Mouse (Mus musculus) lung, adult 2 months (tissue): ENCODE results near the gene Olfr106-ps. TPM values are rescaled to one million over a fixed set of nuclear protein-coding genes. Genes with fewer than 3 reads are reported as not detected.

Experiments used
- DNase-seq: peaks from one replicate; pipeline ENCODE4 v3.0.0; 2022
- H3K4me1 ChIP-seq: fragments of 200-500 bp; 2 replicates; pipeline ENCODE4 v1.6.1; 2011; ENCODE audit warnings: low read length; ENCODE audit not compliant: control insufficient read depth, insufficient read depth
- H3K4me3 ChIP-seq: fragments of 200-500 bp; replicated peaks from 2 replicates; pipeline ENCODE3; 2011; ENCODE audit warnings: low read depth, mild to moderate bottlenecking, control low read depth, low read length; ENCODE audit errors: extremely low read depth
- CTCF ChIP-seq: fragments of 200-500 bp; IDR thresholded peaks from 2 replicates; pipeline ENCODE4 v1.5.1; 2011; ENCODE audit warnings: mild to moderate bottlenecking, low read length, control low read depth; ENCODE audit not compliant: insufficient read depth
- POLR2A ChIP-seq: fragments of 200-500 bp; IDR thresholded peaks from 2 replicates; pipeline ENCODE4 v1.6.1; 2011; ENCODE audit warnings: low read depth, mild to moderate bottlenecking, control low read depth, low read length, borderline replicate concordance; ENCODE audit errors: extremely low read depth
- WGBS: fragments of 180-500 bp; shearing (Covaris S2); methylation state at CpG from one replicate; pipeline ENCODE4 v1.1.7; 2018; 5-methylcytosine and 5-hydroxymethylcytosine counted together
- polyA plus RNA-seq: library from polyadenylated mRNA; depleted of rRNA; stranded (reverse); fragments of >200 nt; gene quantifications from 2 replicates; pipeline ENCODE4 v1.2.3, GENCODE M21; 2012; rRNA removed

The Olfr106-ps gene
- polyA plus RNA-seq = not detected in 2 replicates

DNA sequence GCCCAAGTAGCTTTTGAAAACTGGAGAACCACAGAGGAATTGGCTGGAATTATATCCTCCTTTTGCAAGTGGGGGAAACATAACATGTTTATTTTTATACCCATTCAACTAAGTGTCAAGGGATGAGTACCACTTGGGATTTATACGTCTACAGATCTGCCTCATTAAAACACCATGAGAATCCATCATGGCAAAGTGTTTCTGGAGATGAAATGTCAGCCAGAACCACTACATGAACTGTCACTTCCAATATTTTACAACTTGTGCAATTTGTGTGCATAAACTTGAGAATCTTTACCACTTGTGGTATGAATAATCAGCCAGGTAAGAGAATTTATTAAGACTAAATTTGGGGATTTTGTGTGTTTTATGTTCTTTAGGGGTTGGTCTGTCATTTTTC lies at the start of gene Olfr106-ps:
TSS of gene Olfr106-ps (plus strand) at position 301 of the 400 bp plus-strand sequence.
- TF ChIP-seq CTCF (no peak), POLR2A (no peak)
- H3K4me3 ChIP-seq = no peak within 1 kb of the TSS
- DNase-seq = no peak
- 33% methylated on average over 1 of the region's 1 CpGs for WGBS
- H3K4me1 ChIP-seq = no peaks in the 10 kb centered on the region

DNA sequence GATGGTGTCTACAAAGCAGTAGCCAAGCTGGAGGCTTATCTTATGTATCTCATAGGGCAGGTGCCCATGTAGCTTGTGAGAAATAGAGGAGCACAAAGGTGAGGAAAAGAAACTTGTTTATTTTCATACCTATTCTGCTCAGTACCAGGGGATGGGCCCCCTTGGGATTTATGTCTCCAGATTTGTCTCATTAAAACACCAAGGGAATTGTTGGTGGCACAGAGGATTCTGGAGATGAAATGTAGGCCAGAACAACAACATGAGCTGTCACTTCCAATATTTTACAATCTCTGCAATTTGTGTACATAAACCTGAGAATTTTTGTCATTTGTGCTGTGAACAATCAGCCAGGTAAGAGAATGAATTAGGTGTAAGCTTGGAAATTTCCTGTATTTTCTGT lies 30.9 kb upstream of the Olfr106-ps start, which contains the start of gene Olfr104-ps:
TSS of gene Olfr104-ps (plus strand) at position 301 of the 400 bp plus-strand sequence.
- TF ChIP-seq POLR2A (no peak), CTCF (no peak)
- DNase-seq = no peak
- H3K4me3 ChIP-seq = no peak within 1 kb of the TSS
- H3K4me1 ChIP-seq = no peaks in the 10 kb centered on the region

DNA sequence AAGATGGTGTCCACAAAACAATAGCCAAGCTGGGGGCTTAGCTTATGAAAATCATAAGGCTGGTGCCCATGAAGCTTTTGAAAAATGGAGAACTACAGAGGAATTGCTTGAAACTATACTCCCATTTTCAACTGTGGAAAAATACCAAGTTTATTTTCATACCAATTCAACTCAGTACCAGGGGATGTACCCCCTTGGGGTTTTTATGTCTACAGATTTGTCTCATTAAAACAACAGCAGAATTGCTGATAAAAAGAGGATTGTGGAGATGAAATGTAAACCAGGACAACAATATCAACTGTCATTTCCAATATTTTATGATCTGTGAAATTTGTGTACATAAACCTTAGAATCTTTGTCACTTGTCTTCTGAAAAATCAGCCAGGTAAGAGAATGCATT lies 11.5 kb upstream of the Olfr106-ps start, which contains the start of gene Olfr105-ps:
TSS of gene Olfr105-ps (plus strand) at position 301 of the 400 bp plus-strand sequence.
- H3K4me1 ChIP-seq = no peaks in the 10 kb centered on the region
- DNase-seq = no peak
- H3K4me3 ChIP-seq = no peak within 1 kb of the TSS
- TF ChIP-seq POLR2A = no peak
- TF ChIP-seq CTCF = no peak

DNA sequence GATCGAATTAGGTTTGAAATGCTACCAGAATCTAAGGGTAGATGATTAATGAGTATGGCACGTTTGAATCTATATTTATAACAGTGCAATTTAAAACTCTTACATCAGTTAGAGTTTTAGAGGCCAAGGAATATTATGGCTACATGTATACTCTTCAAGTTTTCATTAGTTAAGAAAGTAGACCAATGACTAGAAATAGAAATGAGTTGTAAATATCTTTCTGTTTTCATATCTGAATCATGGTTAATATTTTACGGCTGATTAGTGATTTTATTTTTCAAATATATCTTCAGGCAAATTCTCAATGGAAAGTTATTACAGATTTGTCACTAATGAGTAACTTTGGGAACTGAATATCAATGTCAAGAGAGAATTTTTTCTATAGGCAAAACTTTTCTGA lies 8.7 kb downstream of the Olfr106-ps start, which contains the start of gene Olfr107:
TSS of gene Olfr107 (plus strand) at position 301 of the 400 bp plus-strand sequence.
- TF ChIP-seq POLR2A = no peak
- no peak for TF ChIP-seq CTCF
- no peaks in the 10 kb centered on the region for H3K4me1 ChIP-seq
- H3K4me3 ChIP-seq = no peak within 1 kb of the TSS
- no peak for DNase-seq
- 66% methylated on average over 3 of the region's 3 CpGs for WGBS

DNA sequence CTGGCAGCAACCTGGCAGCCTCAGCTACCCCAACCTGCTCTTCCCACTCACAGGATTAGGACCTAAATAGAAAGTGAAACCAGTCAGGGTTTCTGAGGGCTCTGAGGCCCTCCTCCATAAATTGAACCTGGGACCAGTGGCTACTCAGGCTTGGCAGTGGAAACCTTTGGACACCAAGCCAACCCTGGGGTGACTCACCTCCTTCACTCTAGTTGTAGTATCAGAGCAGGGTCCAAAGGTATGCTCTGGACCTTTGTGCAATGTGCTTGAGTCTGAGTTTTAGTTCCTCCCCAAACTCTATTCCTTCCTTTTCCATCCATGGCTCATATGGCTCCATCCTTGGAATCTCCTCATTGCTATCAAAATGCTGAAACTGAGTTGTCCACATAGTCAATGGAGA lies 23.2 kb downstream of the Olfr106-ps start:
- DNase-seq = no peak
- no peak overlapping the region for H3K4me3 ChIP-seq
- no peaks in the 10 kb centered on the region for H3K4me1 ChIP-seq
- no peak for TF ChIP-seq POLR2A
- TF ChIP-seq CTCF = no peak

DNA sequence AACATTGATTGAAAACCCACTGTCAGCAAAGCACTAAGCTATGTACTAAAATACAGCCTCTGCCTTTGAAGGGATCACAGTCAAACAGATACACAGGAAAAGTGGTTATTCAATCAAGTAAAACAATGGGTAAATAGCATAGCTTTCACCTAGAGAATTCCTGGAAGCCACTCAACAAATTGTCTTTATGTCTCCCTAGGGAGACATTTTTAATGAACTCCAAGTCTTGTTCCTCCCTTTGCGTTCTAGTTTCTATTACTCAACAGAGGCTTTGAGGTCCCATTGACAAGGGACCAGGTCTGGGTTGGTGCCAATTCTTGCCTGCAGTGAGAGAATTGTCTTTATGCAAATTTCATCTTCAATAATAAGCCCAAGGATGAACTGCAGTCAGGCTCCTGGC lies 55.0 kb downstream of the Olfr106-ps start, which contains the start of gene Olfr108:
TSS of gene Olfr108 (plus strand) at position 301 of the 400 bp plus-strand sequence.
- TF ChIP-seq CTCF (no peak), POLR2A (no peak)
- WGBS = 90% methylated on average over 1 of the region's 1 CpGs
- no peak within 1 kb of the TSS for H3K4me3 ChIP-seq
- H3K4me1 ChIP-seq = no peaks in the 10 kb centered on the region
- DNase-seq = no peak

Other genes starting within 250 kb of the Olfr106-ps start
- gene Olfr93, start 228.9 kb upstream of the Olfr106-ps start, polyA plus RNA-seq = not detected in 2 replicates
- gene Ubd, start 196.5 kb upstream of the Olfr106-ps start, polyA plus RNA-seq = not detected in 2 replicates
- gene Olfr94, start 189.4 kb upstream of the Olfr106-ps start, polyA plus RNA-seq = not detected in 2 replicates
- not detected in 2 replicates for gene Olfr95, start 177.3 kb upstream of the Olfr106-ps start, polyA plus RNA-seq
- gene Olfr96, start 170.2 kb upstream of the Olfr106-ps start, polyA plus RNA-seq = not detected in 2 replicates
- not detected in 2 replicates for gene Olfr97, start 153.1 kb upstream of the Olfr106-ps start, polyA plus RNA-seq
- not detected in 2 replicates for gene Olfr98, start 126.6 kb upstream of the Olfr106-ps start, polyA plus RNA-seq
- gene H2-M3, start 120.2 kb upstream of the Olfr106-ps start, polyA plus RNA-seq = 14.5 and 14.6 TPM in 2 replicates
- not detected in 2 replicates for gene Olfr99, start 106.9 kb upstream of the Olfr106-ps start, polyA plus RNA-seq
- not detected in 2 replicates for gene Olfr101, start 86.1 kb upstream of the Olfr106-ps start, polyA plus RNA-seq
- gene Olfr102, start 73.3 kb upstream of the Olfr106-ps start, polyA plus RNA-seq = not detected in 2 replicates
- not detected in 2 replicates for gene Olfr103, start 50.7 kb upstream of the Olfr106-ps start, polyA plus RNA-seq
- gene Olfr104-ps, start 30.8 kb upstream of the Olfr106-ps start, polyA plus RNA-seq = not detected in 2 replicates
- gene Olfr105-ps, start 11.4 kb upstream of the Olfr106-ps start, polyA plus RNA-seq = not detected in 2 replicates
- gene Olfr107, start 8.8 kb downstream of the Olfr106-ps start, polyA plus RNA-seq = not detected in 2 replicates
- not detected in 2 replicates for gene Olfr108, start 55.1 kb downstream of the Olfr106-ps start, polyA plus RNA-seq
- gene Olfr109, start 68.5 kb downstream of the Olfr106-ps start, polyA plus RNA-seq = not detected in 2 replicates
- gene H2-M2, start 93.2 kb downstream of the Olfr106-ps start, polyA plus RNA-seq = 0.28 and 0.63 TPM in 2 replicates
- gene Olfr110, start 102.1 kb downstream of the Olfr106-ps start, polyA plus RNA-seq = 0.07 TPM in 1 of 2 replicates, not detected in the other
- gene Olfr111, start 117.6 kb downstream of the Olfr106-ps start, polyA plus RNA-seq = 0.07 and 0.21 TPM in 2 replicates
- gene Olfr112, start 179.1 kb downstream of the Olfr106-ps start, polyA plus RNA-seq = not detected in 2 replicates
- gene Olfr113, start 187.3 kb downstream of the Olfr106-ps start, polyA plus RNA-seq = not detected in 2 replicates
- gene Olfr114, start 202.3 kb downstream of the Olfr106-ps start, polyA plus RNA-seq = not detected in 2 replicates
- not detected in 2 replicates for gene Olfr115, start 236.7 kb downstream of the Olfr106-ps start, polyA plus RNA-seq
- not detected in 2 replicates for gene Olfr116, start 236.8 kb downstream of the Olfr106-ps start, polyA plus RNA-seq